Mouse (Mus musculus) gastrocnemius, postnatal 4 days (tissue): ENCODE measurements around the gene Tcf19. TPM values are rescaled to one million over a fixed set of nuclear protein-coding genes. Genes with fewer than 3 reads are reported as not detected.
A peak's percentile ranks its signal among the peaks of the same experiment; 100 is the strongest.
"Not testable (repeated sequence)": the region's sequence is repeated elsewhere in the genome, so short reads cannot be mapped to it uniquely, and the experiment has no call there.

Source experiments
- DNase-seq, 2 experiments: peaks; one replicate each; pipeline ENCODE4 v3.0.0; 2021 to 2022; ENCODE audit warnings: low spot score in 2 of 2, mixed read lengths in 2 of 2
- total RNA-seq, 2 experiments: library from RNA; stranded (reverse); gene quantifications; 2 replicates each; pipeline ENCODE4 v1.2.3; 2021

Gene Tcf19
- total RNA-seq, 2 experiments from 2014 or later: 28.1 to 29.9 TPM

DNA sequence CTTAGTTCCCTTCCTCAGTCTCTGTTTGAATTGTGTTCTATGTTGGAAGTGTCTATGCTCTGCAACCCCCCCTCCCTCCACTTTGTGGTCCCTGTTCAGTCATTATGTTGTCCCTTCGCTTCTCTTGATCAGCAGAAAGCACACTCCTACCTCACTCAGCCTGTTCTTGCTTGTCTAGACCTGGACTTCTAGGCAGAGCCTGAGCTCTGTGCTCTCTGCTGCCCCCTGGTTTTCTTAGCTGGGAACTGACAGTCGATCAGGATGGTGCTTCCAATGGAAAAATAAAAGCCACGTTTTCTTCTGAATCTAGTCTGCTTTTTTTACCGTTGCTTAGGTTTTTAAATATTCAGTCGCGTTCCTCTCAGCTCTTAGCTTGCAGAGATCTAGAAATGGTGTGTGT lies 17.7 kb upstream of the Tcf19 start:
- peak in 1 of 2 experiments; percentile 71 for DNase-seq

DNA sequence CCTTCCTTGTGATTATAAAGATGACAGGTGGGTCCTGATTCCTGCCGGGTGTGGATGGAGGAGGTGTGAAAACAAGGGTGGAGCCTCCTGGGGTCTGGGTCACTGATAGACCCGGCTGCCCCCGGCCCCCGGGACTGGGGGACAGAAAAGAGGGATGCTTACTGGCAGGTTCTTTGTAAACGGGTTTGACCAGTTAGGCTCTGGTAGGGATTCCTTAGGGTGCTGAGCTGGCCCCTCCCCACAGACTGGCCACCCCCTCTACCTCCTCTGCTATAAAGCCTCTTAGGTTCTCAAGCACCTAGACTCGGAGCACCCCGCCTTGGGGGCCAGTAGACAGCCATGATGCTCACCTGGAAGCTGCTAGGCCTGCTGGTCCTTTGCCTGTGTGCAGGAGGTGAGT lies 16.3 kb upstream of the Tcf19 start, which contains the start of gene Psors1c2:
Psors1c2 (plus strand) TSS at position 301 of the 400 bp plus-strand sequence.
- DNase-seq: no peak

DNA sequence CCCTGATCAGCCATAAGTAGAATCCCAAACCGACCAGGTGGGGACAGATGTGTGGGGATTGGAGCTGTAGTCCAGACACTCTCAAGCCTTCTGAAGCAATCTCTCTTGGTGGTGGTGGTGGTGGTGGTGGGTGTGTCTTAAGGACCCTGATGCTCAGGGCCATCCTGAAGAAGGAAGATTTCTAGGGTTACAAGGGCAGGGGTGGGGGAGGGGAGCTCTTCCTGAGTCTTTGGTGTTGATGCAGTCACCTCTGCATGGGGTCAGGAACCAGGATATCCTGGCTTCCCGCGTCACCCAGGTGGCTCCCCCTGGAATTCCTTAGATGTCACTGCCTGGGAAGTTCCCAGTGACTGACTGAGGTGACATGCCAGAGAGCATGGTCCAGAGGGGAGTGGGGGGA lies 15.7 kb upstream of the Tcf19 start:
- DNase-seq: no peak

DNA sequence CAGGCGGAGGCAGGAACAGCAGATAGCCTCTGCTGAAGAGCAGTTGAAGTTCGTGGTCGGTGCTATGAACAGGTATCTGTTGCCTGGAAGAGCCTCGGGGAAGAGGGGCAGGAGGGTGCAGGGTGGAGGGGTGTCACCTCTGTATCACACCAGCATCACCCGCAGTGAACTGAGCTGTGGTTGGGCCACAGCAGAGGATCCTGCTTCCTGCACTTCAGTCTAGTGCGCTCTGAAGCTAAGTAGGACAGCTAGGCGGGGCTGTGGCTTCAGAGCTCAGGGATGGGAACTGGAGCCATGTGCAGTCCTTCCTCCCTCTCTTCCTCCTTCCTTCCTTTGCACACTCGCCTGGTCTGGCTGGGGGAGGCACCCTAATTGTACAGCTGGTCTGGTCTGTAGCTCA lies 10.0 kb upstream of the Tcf19 start:
- no peak for DNase-seq

GRCm38 (mm10) chr17:35524354-35524753 lies 7.7 kb upstream of the Tcf19 start:
- DNase-seq: no peak

GRCm38 (mm10) chr17:35517526-35517925 lies 902 bp upstream of the Tcf19 start:
- DNase-seq: no peak

- no peak for DNase-seq
Measured at GRCm38 (mm10) chr17:35515911-35516640, 548 bp downstream of the Tcf19 start.

GRCm38 (mm10) chr17:35514756-35515155 lies 1.9 kb downstream of the Tcf19 start:
- DNase-seq: no peak

DNA sequence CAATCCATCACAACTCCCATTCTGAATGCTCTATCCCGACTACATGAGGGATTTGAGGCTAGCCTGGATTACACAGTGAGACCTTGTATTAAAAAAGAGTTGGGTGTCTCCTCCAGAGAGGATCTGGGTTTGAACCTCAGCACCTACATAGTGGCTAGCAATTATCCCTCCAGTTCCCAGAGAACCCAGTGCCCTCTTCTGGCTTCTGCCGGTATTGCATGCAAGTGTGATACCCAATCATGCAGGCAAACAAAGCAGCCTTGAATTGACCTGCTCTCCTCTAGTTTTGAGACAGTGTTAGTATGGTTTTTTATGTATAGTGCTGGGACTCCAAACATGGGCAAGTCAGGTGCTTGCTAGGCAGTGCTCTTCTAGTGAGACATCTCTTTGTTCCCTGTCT lies 2.7 kb downstream of the Tcf19 start:
- peak in 1 of 2 experiments; percentile 75 for DNase-seq

GRCm38 (mm10) chr17:35512916-35513626 lies 3.6 kb downstream of the Tcf19 start:
- no peak for DNase-seq

- no peak for DNase-seq
Measured at GRCm38 (mm10) chr17:35509284-35509683, 7.3 kb downstream of the Tcf19 start.

DNA sequence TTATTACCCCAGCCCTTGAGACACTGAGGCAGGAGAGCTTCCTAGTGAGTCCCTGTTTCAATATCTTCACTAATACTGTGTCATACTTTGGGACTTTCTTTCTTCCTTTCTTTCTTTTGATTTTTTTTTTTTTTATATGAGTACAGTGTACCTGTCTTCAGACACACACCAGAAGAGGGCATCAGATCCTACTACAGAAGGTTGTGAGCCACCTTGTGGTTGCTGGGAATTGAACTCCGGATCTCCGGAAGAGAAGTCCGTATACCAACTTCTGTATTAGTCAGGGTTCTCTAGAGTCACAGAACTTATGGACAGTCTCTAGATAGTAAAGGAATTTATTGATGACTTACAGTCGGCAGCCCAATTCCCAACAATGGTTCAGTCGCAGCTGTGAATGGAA lies 8.3 kb downstream of the Tcf19 start:
- DNase-seq: not testable (repeated sequence)

DNA sequence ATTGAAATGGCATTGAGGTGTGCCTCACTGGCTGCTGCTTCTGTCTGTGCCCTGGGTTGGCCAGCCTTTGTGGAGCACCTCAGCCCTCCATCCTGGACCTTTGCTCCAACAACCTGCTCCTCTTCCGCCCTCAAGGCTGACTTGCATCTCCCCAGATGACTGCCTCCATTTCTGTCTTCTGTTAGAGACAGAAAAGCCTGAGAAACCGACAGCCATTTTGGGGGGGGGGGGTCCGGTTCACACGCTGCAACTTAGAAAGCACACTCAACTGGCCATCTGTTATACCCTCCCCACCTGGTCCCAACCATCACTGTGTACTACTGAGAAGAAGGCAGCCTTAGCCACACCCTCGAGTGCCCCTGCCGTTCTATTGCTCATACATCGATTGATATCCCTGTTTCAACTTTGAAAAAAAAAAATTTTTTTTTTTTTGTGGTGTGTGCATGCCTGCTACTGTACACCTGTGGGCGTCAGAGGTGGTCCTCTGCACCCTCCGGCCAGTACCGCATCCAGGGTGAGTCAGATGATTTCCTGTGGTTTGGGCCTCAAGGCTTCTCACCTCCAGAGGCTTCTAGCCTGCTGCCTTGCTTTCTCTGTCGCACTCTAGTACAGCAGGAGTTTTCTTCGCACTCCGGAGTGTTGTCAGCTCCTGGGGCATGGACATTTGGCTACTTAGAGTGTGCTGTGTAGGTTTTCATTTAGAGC lies 8.9 kb downstream of the Tcf19 start:
- DNase-seq: no peak

DNA sequence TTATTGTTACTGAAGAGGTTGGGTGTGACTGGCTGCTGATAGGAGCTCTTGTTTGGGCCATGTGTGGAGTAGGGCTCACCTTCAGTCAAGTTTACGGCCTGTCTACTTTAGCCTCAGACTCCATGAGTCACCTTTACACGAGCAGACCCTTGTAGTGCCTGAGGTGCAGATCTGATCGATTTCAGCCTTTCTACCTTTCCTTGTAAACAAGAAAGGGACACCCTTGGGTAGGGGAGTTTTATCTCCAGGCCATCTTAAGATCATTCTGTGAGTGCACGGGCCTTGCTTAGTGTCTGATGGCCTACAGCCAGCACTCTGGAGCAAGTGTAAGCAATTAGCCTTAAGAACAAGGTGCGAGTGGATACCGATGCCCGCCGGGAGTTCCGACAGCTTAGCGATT lies 9.7 kb downstream of the Tcf19 start:
- DNase-seq: no peak

GRCm38 (mm10) chr17:35505776-35506175 lies 10.8 kb downstream of the Tcf19 start, which contains the start of gene Pou5f1:
Pou5f1 (plus strand) TSS chr17:35506018.
- no peak for DNase-seq

DNA sequence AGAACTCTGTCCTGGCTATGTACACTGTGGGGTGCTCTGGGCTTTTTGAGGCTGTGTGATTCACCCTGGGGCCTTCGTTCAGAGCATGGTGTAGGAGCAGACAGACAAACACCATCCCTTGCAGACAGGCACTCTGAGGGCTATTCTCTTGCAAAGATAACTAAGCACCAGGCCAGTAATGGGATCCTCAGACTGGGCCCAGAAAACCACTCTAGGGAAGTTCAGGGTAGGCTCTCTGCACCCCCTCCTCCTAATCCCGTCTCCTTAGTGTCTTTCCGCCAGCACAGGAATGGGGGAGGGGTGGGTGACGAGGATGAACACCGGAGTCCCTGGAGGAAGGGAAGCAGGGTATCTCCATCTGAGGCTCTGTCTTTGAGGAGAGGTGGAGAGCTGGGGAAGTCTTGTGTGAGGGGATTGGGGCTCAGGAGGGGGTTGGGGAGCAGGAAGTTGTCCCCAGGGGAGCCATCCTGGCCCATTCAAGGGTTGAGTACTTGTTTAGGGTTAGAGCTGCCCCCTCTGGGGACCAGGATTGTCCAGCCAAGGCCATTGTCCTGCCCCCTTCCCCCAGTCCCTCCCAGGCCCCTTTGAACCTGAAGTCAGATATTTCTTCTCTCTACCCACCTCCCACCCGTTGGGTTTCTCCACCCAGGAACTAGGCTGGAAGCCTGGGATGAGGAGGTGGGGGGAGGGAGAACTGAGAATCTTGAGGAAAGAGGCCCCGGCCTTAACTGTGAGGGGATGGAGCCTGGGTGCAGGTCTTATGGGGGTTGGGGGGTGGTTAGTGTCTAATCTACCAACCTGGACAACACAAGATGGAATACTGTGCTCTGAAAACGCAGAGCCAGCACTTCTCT lies 11.8 kb downstream of the Tcf19 start:
- DNase-seq: no peak

DNA sequence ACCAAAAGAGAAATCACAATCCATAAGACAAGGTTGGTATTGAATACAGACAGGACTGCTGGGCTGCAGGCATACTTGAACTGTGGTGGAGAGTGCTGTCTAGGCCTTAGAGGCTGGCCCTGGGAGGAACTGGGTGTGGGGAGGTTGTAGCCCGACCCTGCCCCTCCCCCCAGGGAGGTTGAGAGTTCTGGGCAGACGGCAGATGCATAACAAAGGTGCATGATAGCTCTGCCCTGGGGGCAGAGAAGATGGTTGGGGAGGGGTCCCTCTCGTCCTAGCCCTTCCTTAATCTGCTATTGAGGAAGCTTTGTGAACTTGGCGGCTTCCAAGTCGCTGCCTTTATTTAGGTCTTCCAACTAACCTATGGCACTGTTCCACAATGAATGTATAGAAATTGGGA lies 12.8 kb downstream of the Tcf19 start:
- DNase-seq: no peak

- DNase-seq: no peak
Measured at GRCm38 (mm10) chr17:35502762-35503161, 13.9 kb downstream of the Tcf19 start.

DNA sequence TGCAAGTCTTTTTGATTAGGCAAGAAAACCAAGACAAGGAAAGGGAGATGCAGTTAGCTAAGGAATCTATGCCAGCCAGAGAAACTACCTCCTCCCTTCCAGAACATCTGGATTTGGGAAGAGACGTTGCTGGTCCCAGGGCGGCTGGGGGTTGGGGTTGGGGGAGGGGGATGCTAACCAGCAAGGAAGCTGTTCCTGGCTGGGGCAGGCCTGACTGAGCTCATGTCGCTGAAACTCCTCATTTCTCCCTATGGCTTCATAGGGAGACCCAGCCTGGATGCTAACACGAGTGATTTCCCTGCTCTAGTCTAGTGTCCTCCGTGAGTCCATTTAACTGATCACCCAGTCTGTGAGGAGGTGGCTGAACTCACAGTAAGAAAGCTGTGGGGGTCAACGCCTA lies 14.4 kb downstream of the Tcf19 start:
- DNase-seq: no peak

GRCm38 (mm10) chr17:35497124-35497523 lies 19.5 kb downstream of the Tcf19 start:
- no peak for DNase-seq

GRCm38 (mm10) chr17:35490320-35490719 lies 26.3 kb downstream of the Tcf19 start:
- no peak for DNase-seq
